Mouse (Mus musculus) spleen, adult 2 months (tissue): ENCODE data around the gene Palm3. TPM values are rescaled to one million over a fixed set of nuclear protein-coding genes. Genes with fewer than 3 reads are reported as not detected.

Source experiments
- DNase-seq, 2 experiments: peaks; one replicate each; pipeline versions ENCODE4 v3.0.0 to v3.0.0-alpha.2; 2012 to 2021; ENCODE audit warnings: low spot score in 2 of 2, low read depth in 1 of 2
- H3K27ac ChIP-seq: fragments of 200-500 bp; 2 replicates; pipeline ENCODE4 v1.5.1; 2012; ENCODE audit warnings: low read length, inconsistent platforms; ENCODE audit not compliant: insufficient read depth
- H3K27me3 ChIP-seq: fragments of 200-500 bp; 2 replicates; pipeline ENCODE4 v1.6.1; 2012; ENCODE audit warnings: mild to moderate bottlenecking, moderate library complexity, low read length, inconsistent platforms; ENCODE audit not compliant: control insufficient read depth, insufficient read depth
- H3K36me3 ChIP-seq: fragments of 200-500 bp; 2 replicates; pipeline ENCODE4 v1.6.1; 2012; ENCODE audit warnings: mild to moderate bottlenecking, low read length, inconsistent platforms; ENCODE audit not compliant: control insufficient read depth, insufficient read depth
- H3K4me1 ChIP-seq: fragments of 200-500 bp; 2 replicates; pipeline ENCODE4 v1.6.1; 2011; ENCODE audit warnings: inconsistent platforms; ENCODE audit not compliant: control insufficient read depth, insufficient read depth, insufficient read length
- H3K4me3 ChIP-seq: fragments of 200-500 bp; 2 replicates; pipeline ENCODE4 v1.5.1; 2011; ENCODE audit warnings: mild to moderate bottlenecking, inconsistent platforms; ENCODE audit not compliant: insufficient read depth, insufficient read length; ENCODE audit errors: extremely low read depth
- CTCF ChIP-seq: fragments of 200-500 bp; IDR thresholded peaks from 2 replicates; pipeline ENCODE4 v1.5.1; 2011; ENCODE audit warnings: mild to moderate bottlenecking, inconsistent platforms; ENCODE audit not compliant: insufficient read depth, insufficient read length, insufficient replicate concordance; ENCODE audit errors: extremely low read depth
- POLR2A ChIP-seq: fragments of 200-500 bp; IDR thresholded peaks from 2 replicates; pipeline ENCODE4 v1.6.1; 2011; ENCODE audit warnings: low read depth, low read length, inconsistent platforms
- WGBS: fragments of 180-500 bp; shearing (Covaris S2); methylation state at CpG from one replicate; pipeline ENCODE4 v1.1.7; 2018; 5-methylcytosine and 5-hydroxymethylcytosine counted together
- polyA plus RNA-seq: library from polyadenylated mRNA; depleted of rRNA; stranded (reverse); fragments of >200 nt; gene quantifications from 2 replicates; pipeline ENCODE4 v1.2.3, GENCODE M21; 2012

Palm3 gene
- polyA plus RNA-seq, 1 experiment = 0.23 TPM

DNA sequence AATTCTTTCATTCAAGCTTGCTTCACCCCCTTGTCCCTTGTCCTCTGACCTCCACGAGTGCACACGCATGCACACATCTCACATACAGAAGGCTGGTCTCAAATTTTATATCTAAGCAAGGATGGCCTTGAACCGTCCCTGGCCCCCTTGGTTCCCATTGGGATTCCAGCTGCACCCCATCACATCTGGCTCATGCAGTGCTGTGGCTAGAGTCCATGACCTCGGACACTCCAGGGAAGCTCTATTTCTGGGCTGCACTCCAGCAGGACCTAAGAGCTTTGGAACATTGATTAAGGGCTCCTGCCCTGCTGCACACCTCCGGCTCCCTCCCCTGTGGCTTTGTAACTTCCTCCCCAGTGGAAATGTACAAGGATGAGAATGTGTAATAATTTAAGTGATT is 16.7 kb downstream of the Palm3 start:
- Histone ChIP-seq H3K27ac (no peak overlapping the region), H3K4me1 (peaks cover 7% of the 10 kb centered on the region; the same call in 1 of the 2 replicates), H3K4me3 (no peak overlapping the region), H3K36me3 (peaks cover 21% of the 10 kb centered on the region), H3K27me3 (no peaks in the 10 kb centered on the region)
- WGBS = 82% methylated on average over 5 of the region's 5 CpGs
- DNase-seq = no peak
- TF ChIP-seq CTCF (no peak), POLR2A (no peak)

- peak; percentile 56 to 72 for DNase-seq
- WGBS = 17% methylated on average over 5 of the region's 5 CpGs
- Histone ChIP-seq H3K4me3 (no peak overlapping the region), H3K4me1 (peaks cover 9% of the 10 kb centered on the region; the same call in 1 of the 2 replicates), H3K36me3 (peaks cover 17% of the 10 kb centered on the region), H3K27me3 (no peaks in the 10 kb centered on the region), H3K27ac (no peak overlapping the region)
- TF ChIP-seq POLR2A = no peak
- peak; percentile 80; the same call in 1 of the 2 replicates for TF ChIP-seq CTCF
Observed at GRCm38 (mm10) chr8:84039050-84039449, 17.8 kb downstream of the Palm3 start.

DNA sequence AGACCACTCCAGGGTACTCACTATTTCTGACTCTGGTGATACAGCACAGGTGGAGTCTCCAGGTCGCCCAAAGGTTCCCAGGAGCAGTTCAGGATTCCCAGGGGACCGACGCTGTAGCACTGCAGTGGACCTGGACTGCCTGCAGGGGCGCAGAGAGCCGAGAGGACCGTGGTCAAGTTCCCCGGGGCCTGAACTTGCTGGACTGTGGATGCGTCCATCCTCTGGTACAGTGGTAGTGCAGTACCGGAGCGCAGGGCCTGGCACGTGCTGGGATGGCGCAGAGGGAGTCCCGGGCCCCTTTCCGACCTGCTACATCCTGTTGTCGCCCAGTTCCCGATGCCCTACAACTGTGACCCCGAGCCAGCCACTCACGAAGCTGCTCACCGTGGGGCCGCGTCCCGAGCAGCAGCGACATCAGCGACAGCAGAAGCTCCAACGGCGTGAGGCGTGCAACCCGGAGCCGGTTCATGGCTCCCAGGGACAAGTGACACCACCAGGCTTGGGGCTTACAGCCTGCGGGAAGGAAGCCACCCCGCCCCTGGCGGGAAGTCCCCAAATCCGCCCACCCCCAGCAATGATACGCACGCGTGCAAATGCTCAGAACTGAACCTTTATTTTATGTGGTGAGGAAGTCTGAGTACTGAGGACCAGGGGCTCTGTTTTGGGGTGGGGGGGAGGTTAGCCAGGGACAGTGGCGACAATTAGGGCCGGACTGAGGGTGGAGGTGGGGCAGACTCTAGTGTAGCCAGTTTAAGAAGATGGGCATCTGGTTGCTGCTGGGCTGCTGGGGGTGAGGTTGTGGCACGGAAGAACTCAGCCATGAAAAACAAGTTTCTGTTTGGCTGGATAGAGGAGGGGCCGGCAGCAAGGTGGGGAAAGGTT is 21.0 kb downstream of the Palm3 start, which contains the start of gene Il27ra:
TSS of gene Il27ra (minus strand) at position 524 of the 882 bp plus-strand sequence.
- Histone ChIP-seq H3K36me3 (peaks cover 7% of the 10 kb centered on the region; the same call in 1 of the 2 replicates), H3K4me3 (peak within 1 kb of the TSS; percentile 93), H3K27ac (peak within 1 kb of the TSS; percentile 91), H3K27me3 (no peaks in the 10 kb centered on the region), H3K4me1 (peaks cover 9% of the 10 kb centered on the region; the same call in 1 of the 2 replicates)
- peak; percentile 35 to 75 for DNase-seq
- under 1% methylated on average over 40 of the region's 40 CpGs for WGBS
- TF ChIP-seq CTCF = peak; percentile 64; the same call in 1 of the 2 replicates
- TF ChIP-seq POLR2A = peak; percentile 54

GRCm38 (mm10) chr8:84042948-84043342 is 21.7 kb downstream of the Palm3 start:
- Histone ChIP-seq H3K4me1 (peaks cover 9% of the 10 kb centered on the region; the same call in 1 of the 2 replicates), H3K27me3 (no peaks in the 10 kb centered on the region), H3K36me3 (peaks cover 6% of the 10 kb centered on the region; the same call in 1 of the 2 replicates), H3K4me3 (peak overlapping the region; percentile 93), H3K27ac (peak overlapping the region; percentile 91)
- 46% methylated on average over 12 of the region's 12 CpGs for WGBS
- no peak for DNase-seq
- no peak for TF ChIP-seq POLR2A
- TF ChIP-seq CTCF = no peak

DNA sequence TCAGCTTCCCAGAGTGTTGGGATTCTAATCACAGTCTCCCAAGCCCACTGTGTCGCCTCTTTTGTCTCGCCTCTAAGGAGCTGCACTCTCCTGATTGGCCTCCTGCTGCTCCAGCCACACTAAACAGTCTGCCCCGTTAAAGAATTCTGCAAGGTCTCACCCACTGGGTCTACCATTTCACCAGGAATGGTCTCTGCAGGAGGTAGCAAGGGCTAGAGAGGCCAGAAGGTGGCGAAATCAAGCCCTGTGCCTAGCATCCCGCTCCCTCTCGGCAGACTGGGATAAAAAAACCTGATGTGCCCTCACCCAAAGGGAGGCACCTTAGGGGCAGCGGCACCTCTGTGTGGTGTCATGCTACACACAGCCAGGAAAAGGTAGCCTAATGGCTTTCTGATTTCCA is 22.8 kb downstream of the Palm3 start:
- Histone ChIP-seq H3K36me3 (peaks cover 4% of the 10 kb centered on the region; the same call in 1 of the 2 replicates), H3K27ac (no peak overlapping the region), H3K4me1 (peaks cover 9% of the 10 kb centered on the region; the same call in 1 of the 2 replicates), H3K27me3 (no peaks in the 10 kb centered on the region), H3K4me3 (no peak overlapping the region)
- no peak for TF ChIP-seq POLR2A
- no peak for DNase-seq
- WGBS = 88% methylated on average over 7 of the region's 7 CpGs

GRCm38 (mm10) chr8:84044900-84045299 is 23.6 kb downstream of the Palm3 start, which contains the start of gene Rln3:
TSS of gene Rln3 (minus strand) at chr8:84045000.
- no peaks in the 10 kb centered on the region for H3K27me3 ChIP-seq
- WGBS = 81% methylated on average over 9 of the region's 9 CpGs

GRCm38 (mm10) chr8:84046505-84046904 is 25.2 kb downstream of the Palm3 start:
- Histone ChIP-seq H3K36me3 (no peaks in the 10 kb centered on the region), H3K27me3 (no peaks in the 10 kb centered on the region), H3K4me1 (peaks cover 8% of the 10 kb centered on the region; the same call in 1 of the 2 replicates), H3K4me3 (no peak overlapping the region), H3K27ac (no peak overlapping the region)
- 80% methylated on average over 3 of the region's 3 CpGs for WGBS
- no peak for DNase-seq
- no peak for TF ChIP-seq CTCF
- no peak for TF ChIP-seq POLR2A

More at GRCm38 (mm10) chr8:84044900-84045299, 23.6 kb downstream of the Palm3 start, which contains the start of gene Rln3:
- Histone ChIP-seq H3K4me3 (no peak within 1 kb of the TSS), H3K4me1 (peaks cover 9% of the 10 kb centered on the region; the same call in 1 of the 2 replicates), H3K36me3 (peaks cover 4% of the 10 kb centered on the region; the same call in 1 of the 2 replicates), H3K27ac (no peak within 1 kb of the TSS)
- no peak for TF ChIP-seq POLR2A
- no peak for TF ChIP-seq CTCF
- DNase-seq = no peak
